ENCODE assay signal across 22 mouse cellular contexts in genomic region chr5:53276470-53277022, GRCm38 (mm10). TPM values are rescaled to one million over a fixed set of nuclear protein-coding genes. Genes with fewer than 3 reads are reported as not detected.
A peak's percentile ranks its signal among the peaks of the same experiment; 100 is the strongest.
DNase-seq lines count a peak whose midpoint lies in the region; ATAC-seq and TF ChIP-seq lines count a peak whose summit lies in the region.
"Had no signal": no experiment of that assay in that cellular context is flagged by ENCODE, and none has a peak within 500 bp of the region (broad histone marks: within the 10 kb centered on the region; RNA-seq: fewer than 3 reads in every experiment).

No protein-coding gene starts in this region.

- WGBS in forebrain, embryonic 11.5 days: 24% methylated on average over 5 of the region's 5 CpGs
- whole genome bisulfite sequencing in forebrain, embryonic 10.5 days: 34% methylated on average over 5 of the region's 5 CpGs
- 72% methylated on average over 5 of the region's 5 CpGs for WGBS in midbrain, postnatal 0 days
- 67% methylated on average over 5 of the region's 5 CpGs for WGBS in midbrain, embryonic 15.5 days
- 6% methylated on average over 5 of the region's 5 CpGs for WGBS in forebrain, embryonic 16.5 days
- 74% methylated on average over 5 of the region's 5 CpGs for WGBS in stomach, postnatal 0 days
- 55% methylated on average over 5 of the region's 5 CpGs for WGBS in heart, embryonic 12.5 days

- H3K27ac ChIP-seq in forebrain, embryonic 11.5 days (ENCODE audit: low read depth, low read length): 0 out of 2 replicates have a peak overlapping the region, but pooled peaks have one; percentile 12
- no peak overlapping the region for H3K27ac ChIP-seq in forebrain, embryonic 10.5 days
- no peak overlapping the region for H3K27ac ChIP-seq in midbrain, postnatal 0 days (ENCODE audit: low read depth, low read length)
- no peak overlapping the region for H3K27ac ChIP-seq in midbrain, embryonic 15.5 days
- peak overlapping the region; percentile 45 for H3K27ac ChIP-seq in forebrain, embryonic 16.5 days (ENCODE audit: low read length)
- H3K27ac ChIP-seq in stomach, postnatal 0 days (replicated peaks): no peak overlapping the region
- no peak overlapping the region for H3K27ac ChIP-seq in heart, embryonic 12.5 days (ENCODE audit: poor library complexity, severe bottlenecking)
- H3K27ac ChIP-seq: embryonic facial prominence, embryonic 15.5 days; heart, embryonic 15.5 days; hindbrain, embryonic 10.5 days; intestine, embryonic 15.5 days had no signal

- H3K9me3 ChIP-seq in forebrain, embryonic 11.5 days (ENCODE audit: control insufficient read depth, low read length): no peaks in the 10 kb centered on the region
- peaks cover 4% of the 10 kb centered on the region; the same call in 1 of the 2 replicates for H3K9me3 ChIP-seq in forebrain, embryonic 10.5 days
- H3K9me3 ChIP-seq in midbrain, postnatal 0 days (ENCODE audit: low read length): no peaks in the 10 kb centered on the region
- H3K9me3 ChIP-seq in midbrain, embryonic 15.5 days: no peaks in the 10 kb centered on the region
- no peaks in the 10 kb centered on the region for H3K9me3 ChIP-seq in forebrain, embryonic 16.5 days (ENCODE audit: control insufficient read depth, low read length)
- no peaks in the 10 kb centered on the region for H3K9me3 ChIP-seq in stomach, postnatal 0 days (ENCODE audit: control insufficient read depth, low read length)
- H3K9me3 ChIP-seq in heart, embryonic 12.5 days (replicated peaks): no peaks in the 10 kb centered on the region
- H3K9me3 ChIP-seq: embryonic facial prominence, embryonic 15.5 days; heart, embryonic 15.5 days; hindbrain, embryonic 10.5 days; intestine, embryonic 15.5 days had no signal

- no peak overlapping the region for H3K4me3 ChIP-seq in forebrain, embryonic 11.5 days (ENCODE audit: low read depth, low read length)
- H3K4me3 ChIP-seq in forebrain, embryonic 10.5 days: no peak overlapping the region
- H3K4me3 ChIP-seq in midbrain, postnatal 0 days (ENCODE audit: low read depth, low read length): no peak overlapping the region
- H3K4me3 ChIP-seq in midbrain, embryonic 15.5 days: no peak overlapping the region
- H3K4me3 ChIP-seq in forebrain, embryonic 16.5 days (replicated peaks; ENCODE audit: low read length): no peak overlapping the region
- H3K4me3 ChIP-seq in stomach, postnatal 0 days (ENCODE audit: low read depth, low read length): no peak overlapping the region
- H3K4me3 ChIP-seq in heart, embryonic 12.5 days: no peak overlapping the region
- H3K4me3 ChIP-seq: embryonic facial prominence, embryonic 15.5 days; heart, embryonic 15.5 days; hindbrain, embryonic 10.5 days; intestine, embryonic 15.5 days had no signal

- no peak for TF ChIP-seq EP300 in stomach, postnatal 0 days (optimal IDR thresholded peaks at IDR 0.05)

- no peak overlapping the region for H3K9ac ChIP-seq in forebrain, embryonic 11.5 days (ENCODE audit: low read length)
- no peak overlapping the region for H3K9ac ChIP-seq in midbrain, postnatal 0 days (replicated peaks; ENCODE audit: low read length, poor library complexity, severe bottlenecking)
- H3K9ac ChIP-seq in midbrain, embryonic 15.5 days: no peak overlapping the region
- H3K9ac ChIP-seq in forebrain, embryonic 16.5 days (replicated peaks; ENCODE audit: low read depth, low read length): no peak overlapping the region
- no peak overlapping the region for H3K9ac ChIP-seq in stomach, postnatal 0 days (ENCODE audit: low read length)
- H3K9ac ChIP-seq in heart, embryonic 12.5 days: no peak overlapping the region
- H3K9ac ChIP-seq: embryonic facial prominence, embryonic 15.5 days; heart, embryonic 15.5 days; intestine, embryonic 15.5 days; liver, postnatal 0 days had no signal

- no peaks in the 10 kb centered on the region for H3K36me3 ChIP-seq in forebrain, embryonic 11.5 days (ENCODE audit: control insufficient read depth, insufficient read depth, low read length)
- H3K36me3 ChIP-seq in forebrain, embryonic 10.5 days (replicated peaks): peaks cover 28% of the 10 kb centered on the region
- peaks cover 5% of the 10 kb centered on the region; the same call in 1 of the 2 replicates for H3K36me3 ChIP-seq in midbrain, postnatal 0 days (ENCODE audit: insufficient read depth, low read length)
- H3K36me3 ChIP-seq in midbrain, embryonic 15.5 days (replicated peaks): no peaks in the 10 kb centered on the region
- no peaks in the 10 kb centered on the region for H3K36me3 ChIP-seq in forebrain, embryonic 16.5 days (ENCODE audit: control insufficient read depth, insufficient read depth)
- peaks cover 3% of the 10 kb centered on the region; the same call in 1 of the 2 replicates for H3K36me3 ChIP-seq in stomach, postnatal 0 days (ENCODE audit: control insufficient read depth, insufficient read depth, low read length)
- peaks cover 34% of the 10 kb centered on the region for H3K36me3 ChIP-seq in heart, embryonic 12.5 days

- H3K27me3 ChIP-seq in forebrain, embryonic 11.5 days (ENCODE audit: control insufficient read depth, insufficient read depth, low read length): 0 out of 2 replicates have a peak, but pooled peaks cover 2% of the 10 kb centered on the region
- peaks cover 17% of the 10 kb centered on the region for H3K27me3 ChIP-seq in forebrain, embryonic 10.5 days (ENCODE audit: poor library complexity, severe bottlenecking)
- no peaks in the 10 kb centered on the region for H3K27me3 ChIP-seq in midbrain, postnatal 0 days (ENCODE audit: insufficient read depth, low read length)
- no peaks in the 10 kb centered on the region for H3K27me3 ChIP-seq in midbrain, embryonic 15.5 days (replicated peaks)
- H3K27me3 ChIP-seq in forebrain, embryonic 16.5 days (replicated peaks; ENCODE audit: control insufficient read depth, insufficient read depth, low read length): no peaks in the 10 kb centered on the region
- H3K27me3 ChIP-seq in stomach, postnatal 0 days (ENCODE audit: control insufficient read depth, insufficient read depth, low read length): no peaks in the 10 kb centered on the region
- H3K27me3 ChIP-seq in heart, embryonic 12.5 days (replicated peaks): no peaks in the 10 kb centered on the region
- H3K27me3 ChIP-seq: embryonic facial prominence, embryonic 15.5 days; heart, embryonic 15.5 days; intestine, embryonic 15.5 days had no signal

- ATAC-seq in forebrain, embryonic 11.5 days (replicated peaks; ENCODE audit: low FRiP score): peak; percentile 74
- no peak for ATAC-seq in midbrain, postnatal 0 days (ENCODE audit: low FRiP score)
- no peak for ATAC-seq in midbrain, embryonic 15.5 days (replicated peaks)
- peak; percentile 64 for ATAC-seq in forebrain, embryonic 16.5 days
- no peak for ATAC-seq in stomach, postnatal 0 days (ENCODE audit: low FRiP score, low TSS enrichment)
- no peak for ATAC-seq in heart, embryonic 12.5 days (ENCODE audit: insufficient number of reproducible peaks, low FRiP score)
- ATAC-seq: intestine, embryonic 15.5 days; liver, postnatal 0 days had no signal

- peak; percentile 53 for DNase-seq in forebrain, embryonic 11.5 days (ENCODE audit: low spot score)
- no peak for DNase-seq in forebrain, embryonic 10.5 days (ENCODE audit: extremely low spot score, low spot score)
- DNase-seq in midbrain, postnatal 0 days (ENCODE audit: low spot score): peak; percentile 40
- DNase-seq in retina, postnatal 7 days (ENCODE audit: low read depth, low spot score): peak; percentile 32
- DNase-seq in stomach, postnatal 0 days (ENCODE audit: low spot score): no peak
- DNase-seq: adrenal gland, adult 2 months; cerebellum, adult 11-12 months; gastrocnemius, postnatal 10 days; heart, adult 18-20 months; kidney, postnatal 4 days; liver; liver, postnatal 0 days; lung, postnatal 4 days; thymus, postnatal 4 days had no signal

- H3K4me2 ChIP-seq in forebrain, embryonic 11.5 days (ENCODE audit: low read depth, low read length, severe bottlenecking): no peak overlapping the region
- no peak overlapping the region for H3K4me2 ChIP-seq in midbrain, postnatal 0 days (ENCODE audit: low read depth, low read length, poor library complexity, severe bottlenecking)
- no peak overlapping the region for H3K4me2 ChIP-seq in midbrain, embryonic 15.5 days
- H3K4me2 ChIP-seq in forebrain, embryonic 16.5 days (ENCODE audit: low read length): peak overlapping the region; percentile 17
- no peak overlapping the region for H3K4me2 ChIP-seq in stomach, postnatal 0 days (replicated peaks; ENCODE audit: low read depth)
- H3K4me2 ChIP-seq in heart, embryonic 12.5 days: no peak overlapping the region
- H3K4me2 ChIP-seq: embryonic facial prominence, embryonic 15.5 days; heart, embryonic 15.5 days; intestine, embryonic 15.5 days; midbrain, embryonic 11.5 days had no signal

- TF ChIP-seq CTCF in midbrain, postnatal 0 days (IDR thresholded peaks at IDR 0.05): no peak
- TF ChIP-seq CTCF in stomach, postnatal 0 days (IDR thresholded peaks at IDR 0.05; ENCODE audit: low read depth): no peak

- H3K4me1 ChIP-seq in forebrain, embryonic 11.5 days (replicated peaks; ENCODE audit: control insufficient read depth, insufficient read depth, low read length): peaks cover 21% of the 10 kb centered on the region; the same call in 1 of the 2 replicates
- peaks cover 53% of the 10 kb centered on the region for H3K4me1 ChIP-seq in forebrain, embryonic 10.5 days
- H3K4me1 ChIP-seq in midbrain, postnatal 0 days (ENCODE audit: insufficient read depth, low read length): peaks cover 6% of the 10 kb centered on the region; the same call in 1 of the 2 replicates
- peaks cover 15% of the 10 kb centered on the region for H3K4me1 ChIP-seq in midbrain, embryonic 15.5 days
- H3K4me1 ChIP-seq in forebrain, embryonic 16.5 days (replicated peaks; ENCODE audit: control insufficient read depth, insufficient read depth, low read length): peaks cover 49% of the 10 kb centered on the region
- 0 out of 2 replicates have a peak, but pooled peaks cover 2% of the 10 kb centered on the region for H3K4me1 ChIP-seq in stomach, postnatal 0 days (replicated peaks; ENCODE audit: control insufficient read depth, insufficient read depth)
- H3K4me1 ChIP-seq in heart, embryonic 12.5 days (replicated peaks): peaks cover 55% of the 10 kb centered on the region

RNA-seq across cellular contexts. Expression of gene Smim20, which starts 9.7 kb away (rescaled TPM):
- 71.3 and 75.4 TPM in 2 replicates for polyA plus RNA-seq in forebrain, embryonic 11.5 days (2014; fragmentation: Nextera tagmentation; extraction: Ambion mirVana)
- polyA plus RNA-seq in forebrain, embryonic 10.5 days (2016; fragmentation: Nextera tagmentation; extraction: Ambion mirVana): 68.0 and 72.6 TPM in 2 replicates
- 35.7 and 40.2 TPM in 2 replicates for total RNA-seq in midbrain, postnatal 0 days (2014; rRNA removed)
- 76.0 and 83.3 TPM in 2 replicates for polyA plus RNA-seq in midbrain, postnatal 0 days (2015; fragmentation: Nextera tagmentation; extraction: Ambion mirVana)
- polyA plus RNA-seq in midbrain, embryonic 15.5 days (2015; fragmentation: Nextera tagmentation; extraction: Ambion mirVana): 67.8 and 69.4 TPM in 2 replicates
- polyA plus RNA-seq in forebrain, embryonic 16.5 days (2015; fragmentation: Nextera tagmentation; extraction: Ambion mirVana): 63.6 and 75.6 TPM in 2 replicates
- polyA plus RNA-seq in stomach, postnatal 0 days (2015; fragmentation: Nextera tagmentation; extraction: Ambion mirVana): 80.2 and 82.9 TPM in 2 replicates
- polyA plus RNA-seq in heart, embryonic 12.5 days (2016; fragmentation: Nextera tagmentation; extraction: Ambion mirVana): 141 and 153 TPM in 2 replicates

Comparison
In these comparisons a context has a peak if more than half of its experiments do, and no peak if none do; other contexts are left out.
1. DNase-seq: peak in forebrain, embryonic 11.5 days (single experiment), midbrain, postnatal 0 days (single experiment) and retina, postnatal 7 days (single experiment); none in forebrain, embryonic 10.5 days (single experiment) and stomach, postnatal 0 days (single experiment).
2. H3K27ac ChIP-seq: peak in forebrain, embryonic 11.5 days (single experiment) and forebrain, embryonic 16.5 days (single experiment); none in forebrain, embryonic 10.5 days (single experiment), midbrain, postnatal 0 days (single experiment), midbrain, embryonic 15.5 days (single experiment), stomach, postnatal 0 days (single experiment) and heart, embryonic 12.5 days (single experiment).
3. ATAC-seq: peak in forebrain, embryonic 11.5 days (single experiment) and forebrain, embryonic 16.5 days (single experiment); none in midbrain, postnatal 0 days (single experiment), midbrain, embryonic 15.5 days (single experiment), stomach, postnatal 0 days (single experiment) and heart, embryonic 12.5 days (single experiment).